Mouse (Mus musculus): ENCODE data around the gene Atp11b. TPM values are rescaled to one million over a fixed set of nuclear protein-coding genes. Genes with fewer than 3 reads are reported as not detected.

Gene Atp11b
- polyA plus RNA-seq (2012; rRNA removed): 12.3 and 14.2 TPM in 2 replicates
- polyA plus RNA-seq (2014; fragmentation: Nextera tagmentation; extraction: Ambion mirVana): 15.1 and 16.7 TPM in 2 replicates

DNA sequence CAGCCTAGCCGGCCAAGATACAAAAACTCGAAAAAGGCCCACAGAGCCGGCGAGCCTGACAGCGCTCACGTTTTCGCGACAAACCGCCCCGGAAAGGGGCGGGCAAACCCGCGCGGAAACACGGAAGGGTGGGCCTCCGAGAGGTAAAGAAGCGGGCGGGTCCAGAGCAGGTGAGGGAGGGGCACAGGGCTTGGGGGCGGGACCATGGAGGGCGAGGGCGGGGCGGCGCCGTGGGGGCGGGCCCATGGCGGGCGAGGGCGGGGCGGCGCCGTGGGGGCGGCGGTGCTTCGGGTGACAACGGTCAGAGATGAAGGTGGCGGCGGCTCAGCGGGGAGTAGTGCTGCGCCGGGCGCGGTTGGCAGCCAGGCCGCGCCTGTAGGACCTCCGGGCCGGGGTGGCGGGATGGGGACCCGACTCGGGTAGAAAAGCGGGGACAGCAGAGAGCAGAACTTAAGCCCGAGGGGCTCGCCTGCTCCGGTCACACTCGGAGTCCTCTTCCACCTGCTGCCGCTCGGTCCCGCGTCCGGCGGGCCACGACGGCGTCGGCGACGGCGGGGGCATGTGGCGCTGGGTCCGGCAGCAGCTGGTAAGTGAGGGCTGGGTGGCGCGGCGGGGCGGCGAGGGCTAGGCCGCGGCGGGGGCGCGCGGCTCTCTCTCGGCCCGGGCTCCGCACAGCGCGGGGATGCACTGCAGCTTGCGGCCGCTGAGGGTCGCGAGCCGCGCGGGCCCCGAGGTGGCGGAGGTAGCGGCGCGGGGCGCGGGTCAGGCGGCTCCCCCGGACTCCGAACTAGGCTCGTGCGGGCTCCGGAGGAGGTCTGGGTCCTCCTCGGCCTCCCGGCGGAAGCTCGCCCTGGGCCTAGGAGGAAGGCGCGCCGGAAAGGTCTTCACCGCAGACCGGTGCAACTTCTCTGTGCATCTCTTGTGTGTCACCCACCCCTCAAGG lies at the start of gene Atp11b:
Gene Atp11b, plus strand, starts transcription at position 282 of the 943 bp plus-strand sequence.
- no peak for TF ChIP-seq EP300 (IDR thresholded peaks at IDR 0.05; ENCODE audit: low read depth)
- no peak for TF ChIP-seq CTCF (IDR thresholded peaks at IDR 0.05; ENCODE audit: low read depth)
- H3K27me3 ChIP-seq (ENCODE audit: control insufficient read depth, insufficient read depth, low read length): no peaks in the 10 kb centered on the region
- H3K27ac ChIP-seq: peak within 1 kb of the TSS; percentile 54
- peak within 1 kb of the TSS; percentile 69 to 70 for H3K4me3 ChIP-seq (ENCODE audit: insufficient read depth in 1 of 2, low read depth in 2 of 2, low read length in 2 of 2)
- peak; percentile 67 to 83 (median 70) for DNase-seq (ENCODE audit: low read depth in 3 of 3, low spot score in 3 of 3)
- peak; percentile 94 for ATAC-seq (ENCODE audit: insufficient read depth)
- peaks cover 3 to 9% of the 10 kb centered on the region in 2 experiments; a peak in 2 of 4 replicates for H3K4me1 ChIP-seq (replicated peaks; ENCODE audit: control insufficient read depth in 2 of 2, insufficient read depth in 2 of 2, low read length in 1 of 2)
- peak within 1 kb of the TSS; percentile 72 for H3K9ac ChIP-seq (replicated peaks)
- under 1% methylated on average over 105 of the region's 114 CpGs for WGBS (ENCODE audit: insufficient replicate concordance)
- H3K36me3 ChIP-seq (replicated peaks; ENCODE audit: control insufficient read depth, insufficient read depth, low read depth): no peaks in the 10 kb centered on the region
- H3K9me3 ChIP-seq (ENCODE audit: control insufficient read depth, low read length): no peaks in the 10 kb centered on the region
- peak within 1 kb of the TSS; percentile 63 for H3K4me2 ChIP-seq (ENCODE audit: low read depth)

DNA sequence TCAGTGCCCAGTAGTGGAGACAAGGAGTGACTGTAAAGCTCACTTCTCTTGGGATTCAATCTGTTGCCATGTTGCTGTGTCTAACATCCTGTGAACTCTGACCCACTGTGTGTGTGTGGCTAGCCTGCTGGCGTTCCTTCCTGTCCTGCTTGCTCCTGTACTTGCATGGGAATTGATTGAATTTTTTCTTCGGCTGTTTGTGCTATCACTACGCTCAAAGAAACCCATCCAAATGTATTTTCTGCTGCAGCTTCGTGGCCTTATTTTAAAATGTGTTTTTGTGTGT lies 49.6 kb upstream of the Atp11b start:
- Histone ChIP-seq H3K4me2 (ENCODE audit: low read depth) (no peak overlapping the region), H3K4me3 (ENCODE audit: insufficient read depth in 1 of 2, low read depth in 2 of 2, low read length in 2 of 2) (no peak overlapping the region), H3K4me1 (replicated peaks; ENCODE audit: control insufficient read depth in 2 of 2, insufficient read depth in 2 of 2, low read length in 1 of 2) (no peaks in the 10 kb centered on the region), H3K27ac (no peak overlapping the region), H3K9ac (replicated peaks) (no peak overlapping the region), H3K9me3 (ENCODE audit: control insufficient read depth, low read length) (no peaks in the 10 kb centered on the region), H3K27me3 (ENCODE audit: control insufficient read depth, insufficient read depth, low read length) (no peaks in the 10 kb centered on the region), H3K36me3 (replicated peaks; ENCODE audit: control insufficient read depth, insufficient read depth, low read depth) (no peaks in the 10 kb centered on the region)
- TF ChIP-seq EP300 (IDR thresholded peaks at IDR 0.05; ENCODE audit: low read depth) (no peak), CTCF (IDR thresholded peaks at IDR 0.05; ENCODE audit: low read depth) (no peak)
- 59% methylated on average over 4 of the region's 4 CpGs for WGBS (ENCODE audit: insufficient replicate concordance)
- ATAC-seq (ENCODE audit: insufficient read depth) (no peak), DNase-seq (ENCODE audit: low read depth in 3 of 3, low spot score in 3 of 3) (no peak)

GRCm38 (mm10) chr3:35719531-35720205 lies 34.2 kb upstream of the Atp11b start:
- H3K4me2 ChIP-seq (ENCODE audit: low read depth): no peak overlapping the region
- WGBS (ENCODE audit: insufficient replicate concordance): 39% methylated on average over 8 of the region's 8 CpGs
- ATAC-seq (ENCODE audit: insufficient read depth) (no peak), DNase-seq (ENCODE audit: low read depth in 3 of 3, low spot score in 3 of 3) (no peak)
- H3K36me3 ChIP-seq (replicated peaks; ENCODE audit: control insufficient read depth, insufficient read depth, low read depth): no peaks in the 10 kb centered on the region
- H3K9ac ChIP-seq (replicated peaks): no peak overlapping the region
- H3K9me3 ChIP-seq (ENCODE audit: control insufficient read depth, low read length): no peaks in the 10 kb centered on the region
- H3K27me3 ChIP-seq (ENCODE audit: control insufficient read depth, insufficient read depth, low read length): no peaks in the 10 kb centered on the region
- no peak overlapping the region for H3K27ac ChIP-seq
- H3K4me1 ChIP-seq (replicated peaks; ENCODE audit: control insufficient read depth in 2 of 2, insufficient read depth in 2 of 2, low read length in 1 of 2): peaks cover 2 to 6% of the 10 kb centered on the region in 2 experiments; a peak in 2 of 4 replicates
- TF ChIP-seq CTCF (IDR thresholded peaks at IDR 0.05; ENCODE audit: low read depth) (no peak), EP300 (IDR thresholded peaks at IDR 0.05; ENCODE audit: low read depth) (no peak)
- H3K4me3 ChIP-seq (ENCODE audit: insufficient read depth in 1 of 2, low read depth in 2 of 2, low read length in 2 of 2): no peak overlapping the region

DNA sequence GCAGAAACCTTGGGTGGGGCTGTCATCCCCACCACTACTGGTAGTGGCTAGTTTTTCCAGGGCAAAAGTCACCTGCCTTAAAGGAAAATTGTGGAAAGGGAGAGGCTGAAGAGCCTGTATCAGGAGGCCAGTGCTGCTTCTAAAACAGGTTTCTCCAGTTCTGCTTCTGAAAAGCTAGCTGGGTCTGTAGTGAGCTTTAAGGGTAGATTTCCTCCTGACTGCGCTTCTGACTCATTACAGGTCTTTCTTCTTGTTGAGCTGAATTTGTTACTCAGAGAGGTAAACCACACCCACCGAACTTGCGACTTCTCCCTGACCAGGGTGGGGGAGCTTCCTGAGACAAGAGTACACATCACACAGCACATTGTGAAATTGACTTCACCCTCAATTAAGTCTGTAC lies 33.1 kb upstream of the Atp11b start:
- H3K4me1 ChIP-seq (replicated peaks; ENCODE audit: control insufficient read depth in 2 of 2, insufficient read depth in 2 of 2, low read length in 1 of 2): peaks cover 2 to 6% of the 10 kb centered on the region in 2 experiments; a peak in 2 of 4 replicates
- WGBS (ENCODE audit: insufficient replicate concordance): 19% methylated on average over 3 of the region's 3 CpGs
- no peaks in the 10 kb centered on the region for H3K9me3 ChIP-seq (ENCODE audit: control insufficient read depth, low read length)
- H3K9ac ChIP-seq (replicated peaks): no peak overlapping the region
- no peak overlapping the region for H3K4me3 ChIP-seq (ENCODE audit: insufficient read depth in 1 of 2, low read depth in 2 of 2, low read length in 2 of 2)
- no peaks in the 10 kb centered on the region for H3K27me3 ChIP-seq (ENCODE audit: control insufficient read depth, insufficient read depth, low read length)
- ATAC-seq (ENCODE audit: insufficient read depth) (no peak), DNase-seq (ENCODE audit: low read depth in 3 of 3, low spot score in 3 of 3) (peak in 1 of 3 experiments; percentile 41)
- no peak overlapping the region for H3K4me2 ChIP-seq (ENCODE audit: low read depth)
- TF ChIP-seq EP300 (IDR thresholded peaks at IDR 0.05; ENCODE audit: low read depth): no peak
- TF ChIP-seq CTCF (IDR thresholded peaks at IDR 0.05; ENCODE audit: low read depth): no peak
- H3K36me3 ChIP-seq (replicated peaks; ENCODE audit: control insufficient read depth, insufficient read depth, low read depth): no peaks in the 10 kb centered on the region
- no peak overlapping the region for H3K27ac ChIP-seq
